Mouse (Mus musculus) kidney, adult 2 months (tissue): ENCODE results near the gene Draxin. TPM values are rescaled to one million over a fixed set of nuclear protein-coding genes. Genes with fewer than 3 reads are reported as not detected.

ENCODE experiments used
- DNase-seq: peaks from one replicate; pipeline ENCODE4 v3.0.0; 2021
- H3K27ac ChIP-seq: fragments of 200-500 bp; 2 replicates; pipeline ENCODE4 v1.5.1; 2012; ENCODE audit warnings: low read depth, low read length, control low read depth, inconsistent platforms; ENCODE audit not compliant: insufficient read depth
- H3K27me3 ChIP-seq: fragments of 200-500 bp; replicated peaks from 2 replicates; pipeline ENCODE4 v1.6.1; 2012; ENCODE audit warnings: mild to moderate bottlenecking, moderate library complexity, low read length, inconsistent platforms; ENCODE audit not compliant: control insufficient read depth, insufficient read depth
- H3K36me3 ChIP-seq: fragments of 200-500 bp; 2 replicates; pipeline ENCODE4 v1.6.1; 2012; ENCODE audit warnings: mild to moderate bottlenecking, moderate library complexity, low read length, inconsistent platforms; ENCODE audit not compliant: control insufficient read depth, insufficient read depth
- H3K4me1 ChIP-seq: fragments of 200-500 bp; 2 replicates; pipeline ENCODE4 v1.6.1; 2011; ENCODE audit warnings: low read length; ENCODE audit not compliant: control insufficient read depth, insufficient read depth
- H3K4me3 ChIP-seq: fragments of 200-500 bp; 2 replicates; pipeline ENCODE4 v1.5.1; 2011; ENCODE audit warnings: mild to moderate bottlenecking, low read depth, low read length, control low read depth; ENCODE audit not compliant: insufficient read depth
- CTCF ChIP-seq: fragments of 200-500 bp; conservative IDR thresholded peaks from 2 replicates; pipeline ENCODE4 v1.5.1; 2011; ENCODE audit warnings: low read depth, mild to moderate bottlenecking, control low read depth, low read length, moderate library complexity, mixed read lengths; ENCODE audit not compliant: insufficient read depth, insufficient read length
- POLR2A ChIP-seq: fragments of 200-500 bp; IDR thresholded peaks from one replicate; pipeline ENCODE4 v1.6.1; 2011; ENCODE audit warnings: low read depth, low read length, control low read depth
- WGBS: fragments of 180-500 bp; shearing (Covaris S2); methylation state at CpG from one replicate; pipeline ENCODE4 v1.1.7; 2018; 5-methylcytosine and 5-hydroxymethylcytosine counted together
- polyA plus RNA-seq: library from polyadenylated mRNA; depleted of rRNA; stranded (reverse); fragments of >200 nt; gene quantifications from 2 replicates; pipeline ENCODE4 v1.2.3, GENCODE M21; 2012

The Draxin gene
- polyA plus RNA-seq, 1 experiment: 0.11 TPM

GRCm38 (mm10) chr4:148075259-148075658 is 55.2 kb downstream of the Draxin start:
- no peaks in the 10 kb centered on the region for H3K4me1 ChIP-seq
- TF ChIP-seq POLR2A (no peak), CTCF (no peak)
- DNase-seq: peak; percentile 82
- no peaks in the 10 kb centered on the region for H3K36me3 ChIP-seq
- H3K27me3 ChIP-seq: no peaks in the 10 kb centered on the region
- peak overlapping the region; percentile 43 for H3K4me3 ChIP-seq
- H3K27ac ChIP-seq: no peak overlapping the region
- 50% methylated on average over 21 of the region's 21 CpGs for WGBS

GRCm38 (mm10) chr4:148074521-148075189 is 55.8 kb downstream of the Draxin start:
- H3K27me3 ChIP-seq: no peaks in the 10 kb centered on the region
- peak; percentile 45 for DNase-seq
- H3K4me3 ChIP-seq: peak overlapping the region; percentile 43; the same call in 1 of the 2 replicates
- H3K27ac ChIP-seq: no peak overlapping the region
- TF ChIP-seq POLR2A (no peak), CTCF (0 out of 2 replicates have a peak, but pooled peaks have one; percentile 25)
- WGBS: 46% methylated on average over 17 of the region's 17 CpGs
- no peaks in the 10 kb centered on the region for H3K36me3 ChIP-seq
- no peaks in the 10 kb centered on the region for H3K4me1 ChIP-seq

- peak; percentile 75 for DNase-seq
- 39% methylated on average over 5 of the region's 5 CpGs for WGBS
- Histone ChIP-seq H3K4me3 (no peak overlapping the region), H3K4me1 (peaks cover 2% of the 10 kb centered on the region), H3K36me3 (no peaks in the 10 kb centered on the region), H3K27ac (no peak overlapping the region), H3K27me3 (no peaks in the 10 kb centered on the region)
- TF ChIP-seq POLR2A: no peak
- TF ChIP-seq CTCF: no peak
These were observed 59.0 kb downstream of the Draxin start for GRCm38 (mm10) chr4:148071508-148071907.

GRCm38 (mm10) chr4:148069602-148070218 is 60.8 kb downstream of the Draxin start:
- Histone ChIP-seq H3K27ac (no peak overlapping the region), H3K4me3 (no peak overlapping the region), H3K27me3 (no peaks in the 10 kb centered on the region), H3K4me1 (peaks cover 12% of the 10 kb centered on the region), H3K36me3 (no peaks in the 10 kb centered on the region)
- DNase-seq: no peak
- no peak for TF ChIP-seq CTCF
- TF ChIP-seq POLR2A: no peak
- 85% methylated on average over 9 of the region's 9 CpGs for WGBS

GRCm38 (mm10) chr4:148067346-148067745 is 63.2 kb downstream of the Draxin start:
- no peaks in the 10 kb centered on the region for H3K36me3 ChIP-seq
- peaks cover 12% of the 10 kb centered on the region for H3K4me1 ChIP-seq
- no peak for DNase-seq
- TF ChIP-seq POLR2A: no peak
- TF ChIP-seq CTCF: no peak
- no peaks in the 10 kb centered on the region for H3K27me3 ChIP-seq
- H3K4me3 ChIP-seq: no peak overlapping the region
- 79% methylated on average over 8 of the region's 8 CpGs for WGBS
- no peak overlapping the region for H3K27ac ChIP-seq

- WGBS: 14% methylated on average over 9 of the region's 9 CpGs
- H3K4me1 ChIP-seq: peaks cover 12% of the 10 kb centered on the region
- peak overlapping the region; percentile 29 for H3K27ac ChIP-seq
- peak; percentile 91 for DNase-seq
- TF ChIP-seq POLR2A (no peak), CTCF (no peak)
- H3K27me3 ChIP-seq: no peaks in the 10 kb centered on the region
- no peaks in the 10 kb centered on the region for H3K36me3 ChIP-seq
- no peak overlapping the region for H3K4me3 ChIP-seq
These were observed 64.1 kb downstream of the Draxin start for GRCm38 (mm10) chr4:148066401-148066744.

- DNase-seq: peak; percentile 57
- Histone ChIP-seq H3K4me1 (peaks cover 12% of the 10 kb centered on the region), H3K27ac (peak overlapping the region; percentile 29), H3K36me3 (no peaks in the 10 kb centered on the region), H3K4me3 (no peak overlapping the region), H3K27me3 (no peaks in the 10 kb centered on the region)
- 34% methylated on average over 6 of the region's 6 CpGs for WGBS
- no peak for TF ChIP-seq POLR2A
- peak; percentile 29; the same call in 1 of the 2 replicates for TF ChIP-seq CTCF
These were observed 64.6 kb downstream of the Draxin start for GRCm38 (mm10) chr4:148065702-148066400.
